Comparison of ENCODE assay signal across 1 mouse cellular context in genomic region chr3:31095491-31096154, GRCm38 (mm10).
A peak's percentile ranks its signal among the peaks of the same experiment; 100 is the strongest.
TF ChIP-seq lines count a peak whose summit lies in the region.

No protein-coding gene starts in this region.

TF ChIP-seq in CH12.LX, 34 proteins besides CTCF, POLR2A, EP300 and RAD21 (continued from another document):
- no peak for TF ChIP-seq ZKSCAN1 (IDR thresholded peaks at IDR 0.05; ENCODE audit: borderline replicate concordance, low read depth, low read length)
- peak; percentile 42; the same call in 1 of the 2 replicates for TF ChIP-seq UBTF (IDR thresholded peaks at IDR 0.05; ENCODE audit: low read depth, low read length)
- TF ChIP-seq SIN3A (IDR thresholded peaks at IDR 0.05; ENCODE audit: low read length) = peak; percentile 57; the same call in 1 of the 2 replicates
- peak; percentile 75 for TF ChIP-seq ELF1 (IDR thresholded peaks at IDR 0.05; ENCODE audit: low read depth, low read length)
- TF ChIP-seq NRF1 (IDR thresholded peaks at IDR 0.05; ENCODE audit: low read depth, low read length) = peak; percentile 75
- peak; percentile 93; the same call in 1 of the 2 replicates for TF ChIP-seq MAZ (IDR thresholded peaks at IDR 0.05; ENCODE audit: low read depth, low read length)
- 0 out of 2 replicates have a peak, but pooled peaks have one; percentile 63 for TF ChIP-seq MXI1 (IDR thresholded peaks at IDR 0.05; ENCODE audit: low read depth, low read length)
- TF ChIP-seq SMC3 (IDR thresholded peaks at IDR 0.05; ENCODE audit: low read depth, low read length) = no peak
- no peak for TF ChIP-seq POLR2AphosphoS2 (IDR thresholded peaks at IDR 0.05; ENCODE audit: low read depth, low read length)
- TF ChIP-seq TBP (conservative IDR thresholded peaks at IDR 0.05; ENCODE audit: low read depth, low read length) = 0 out of 2 replicates have a peak, but pooled peaks have one; percentile 23
- peak; percentile 40; the same call in 1 of the 2 replicates for TF ChIP-seq TCF12 (IDR thresholded peaks at IDR 0.05; ENCODE audit: low read depth, low read length)
- TF ChIP-seq MAFK (IDR thresholded peaks at IDR 0.05; ENCODE audit: insufficient replicate concordance, low read length) = no peak
- TF ChIP-seq ZC3H11A (IDR thresholded peaks at IDR 0.05; ENCODE audit: low read depth, low read length) = no peak
- peak; percentile 9; the same call in 1 of the 2 replicates for TF ChIP-seq HCFC1 (IDR thresholded peaks at IDR 0.05; ENCODE audit: low read depth, low read length)
- TF ChIP-seq MAX (IDR thresholded peaks at IDR 0.05; ENCODE audit: low read length) = no peak
- TF ChIP-seq E2F4 (IDR thresholded peaks at IDR 0.05; ENCODE audit: insufficient replicate concordance, low read depth, low read length) = no peak
- peak; percentile 82 for TF ChIP-seq BHLHE40 (IDR thresholded peaks at IDR 0.05; ENCODE audit: low read depth, low read length)
- no peak for TF ChIP-seq KAT2A (IDR thresholded peaks at IDR 0.05; ENCODE audit: insufficient replicate concordance, low read length)
TF ChIP-seq in CH12.LX: peak in this region for 16.
